Mouse (Mus musculus) urinary bladder, postnatal 14 days (tissue): Measurements from ENCODE around the gene Ptx4.
A peak's percentile ranks its signal among the peaks of the same experiment; 100 is the strongest.
"Not testable (repeated sequence)": the region's sequence is repeated elsewhere in the genome, so short reads cannot be mapped to it uniquely, and the experiment has no call there.

Experiments used
- DNase-seq: peaks from one replicate; pipeline ENCODE4 v3.0.0; 2021; ENCODE audit warnings: low spot score

Ptx4 gene

GRCm38 (mm10) chr17:25115664-25116432 is 4.7 kb upstream of the Ptx4 start, which contains the start of gene Telo2:
TSS of gene Telo2 (minus strand) at chr17:25115967.
- DNase-seq: peak; percentile 96

DNA sequence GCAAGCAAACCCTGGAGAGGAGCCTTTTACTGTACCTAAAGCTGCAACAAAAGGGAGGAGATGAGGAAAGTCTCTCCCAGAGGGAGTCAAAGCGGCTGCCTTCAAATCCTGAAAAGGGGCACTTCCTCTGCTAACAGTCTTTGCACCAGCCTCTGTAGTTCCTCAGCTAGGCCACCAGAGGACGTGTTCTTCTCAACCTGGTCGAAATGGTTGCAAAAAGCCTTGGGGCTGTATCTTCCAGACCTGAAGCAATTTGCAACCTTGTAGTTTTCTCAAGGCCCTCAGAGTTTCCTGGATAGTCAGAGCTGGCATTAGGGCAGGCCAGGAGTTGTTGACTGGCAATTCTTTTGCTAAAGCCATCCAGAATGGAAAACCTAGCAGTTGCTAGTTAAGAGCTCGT is 3.3 kb upstream of the Ptx4 start:
- peak; percentile 16 for DNase-seq

DNA sequence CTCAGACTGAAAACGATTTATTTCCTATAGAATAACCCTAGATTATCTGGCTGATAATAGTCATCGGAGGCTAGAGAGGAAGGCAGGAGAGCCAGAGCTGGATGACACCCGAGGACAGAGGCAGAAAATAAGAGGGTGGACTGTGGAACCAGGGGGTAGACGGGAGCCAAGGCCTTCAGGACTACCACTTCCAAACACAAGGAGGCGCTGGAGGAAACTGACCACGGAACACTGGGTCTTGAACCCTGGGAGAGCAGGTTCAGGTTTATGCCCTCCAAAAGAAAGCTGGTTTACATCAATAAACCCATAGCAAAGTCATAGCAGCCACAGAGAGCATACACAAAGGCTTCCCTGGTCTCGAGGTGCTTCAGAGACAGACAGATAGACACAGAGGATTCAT is 3.4 kb downstream of the Ptx4 start:
- peak; percentile 14 for DNase-seq

GRCm38 (mm10) chr17:25125442-25126060 is 5.0 kb downstream of the Ptx4 start:
- DNase-seq: not testable (repeated sequence)

DNA sequence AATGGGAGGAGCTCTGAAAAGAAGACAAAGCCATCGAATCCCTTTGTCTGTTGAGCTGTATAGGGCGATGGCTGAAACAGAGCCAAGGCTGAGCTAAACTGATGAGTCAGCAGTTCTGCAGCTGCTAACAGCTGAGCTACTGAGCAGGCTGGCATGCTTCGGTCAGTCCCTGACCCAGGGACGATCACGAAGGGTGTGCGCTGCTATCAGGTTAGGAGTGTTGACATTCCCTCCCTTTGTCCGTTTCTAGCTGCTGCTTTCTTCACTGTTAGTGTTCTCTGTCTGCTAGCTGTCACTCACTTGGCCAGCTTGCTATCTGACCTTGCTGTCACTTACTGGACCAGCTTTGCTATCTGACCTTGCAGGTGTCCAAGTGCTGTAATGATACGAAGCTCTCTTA is 6.5 kb downstream of the Ptx4 start:
- no peak for DNase-seq

- no peak for DNase-seq
Observed at GRCm38 (mm10) chr17:25127681-25128080, 7.1 kb downstream of the Ptx4 start.

- DNase-seq: no peak
Observed at GRCm38 (mm10) chr17:25130060-25130459, 9.5 kb downstream of the Ptx4 start.

DNA sequence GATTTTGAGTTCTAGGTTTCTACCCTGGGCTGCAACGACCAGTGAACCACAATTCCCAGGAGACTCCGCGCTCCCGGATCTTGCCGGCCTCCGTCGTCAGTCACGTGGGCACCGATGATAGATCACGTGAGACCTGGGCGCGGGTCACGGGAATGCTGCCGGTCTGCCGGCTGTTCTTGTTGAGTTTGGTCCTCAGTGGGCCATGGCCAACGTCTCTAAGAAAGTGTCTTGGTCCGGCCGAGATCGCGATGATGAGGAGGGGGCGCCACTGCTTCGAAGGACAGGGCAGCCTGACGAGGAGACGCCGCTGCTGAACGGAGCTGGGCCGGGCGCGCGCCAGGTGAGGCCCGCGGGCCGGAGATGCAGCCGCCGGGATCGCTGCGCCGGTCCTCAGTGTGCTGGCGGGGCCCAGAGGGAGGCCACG is 12.7 kb downstream of the Ptx4 start, which contains the start of gene Clcn7:
TSS of gene Clcn7 (plus strand) at position 117 of the 424 bp plus-strand sequence.
- DNase-seq: peak; percentile 93

DNA sequence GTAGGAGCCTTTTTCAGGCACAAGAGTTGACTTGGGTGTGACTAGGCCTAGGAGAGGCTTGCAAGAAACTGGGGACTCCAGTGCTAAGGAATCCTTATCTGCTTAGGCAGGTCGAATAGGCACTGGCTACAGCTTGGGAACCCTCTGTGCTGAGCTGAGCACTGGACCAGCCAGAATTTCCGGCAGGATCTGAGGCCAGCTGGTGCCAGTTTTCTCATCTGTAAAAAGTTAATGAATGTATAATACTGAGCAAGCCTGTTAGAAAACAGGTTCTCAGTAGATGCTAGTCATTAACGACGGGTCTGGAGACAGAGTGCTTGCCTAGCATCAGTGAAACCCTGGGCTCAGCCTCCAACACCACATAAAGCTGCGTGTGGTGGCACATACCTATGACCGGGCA is 15.1 kb downstream of the Ptx4 start:
- no peak for DNase-seq

GRCm38 (mm10) chr17:25138803-25139202 is 18.2 kb downstream of the Ptx4 start:
- no peak for DNase-seq

DNA sequence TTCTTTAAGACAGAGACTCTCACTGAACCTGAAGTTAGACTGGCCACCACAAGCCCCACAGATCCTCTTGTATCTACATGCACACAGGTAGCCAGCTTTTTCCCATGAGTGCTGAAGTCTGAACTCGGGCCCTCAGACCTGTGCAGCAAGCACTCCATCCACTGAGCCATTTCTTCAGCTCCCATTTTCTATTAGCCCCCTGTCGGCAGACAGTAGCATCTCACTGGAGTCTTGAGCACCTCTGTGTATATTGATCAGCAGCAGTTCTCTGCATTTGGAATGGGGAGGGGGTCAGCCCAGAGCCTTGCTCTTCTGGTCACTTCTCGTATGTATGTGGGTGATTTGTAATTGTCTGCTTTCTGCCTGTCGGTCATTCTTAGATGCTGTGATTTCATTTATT is 19.4 kb downstream of the Ptx4 start:
- no peak for DNase-seq

DNA sequence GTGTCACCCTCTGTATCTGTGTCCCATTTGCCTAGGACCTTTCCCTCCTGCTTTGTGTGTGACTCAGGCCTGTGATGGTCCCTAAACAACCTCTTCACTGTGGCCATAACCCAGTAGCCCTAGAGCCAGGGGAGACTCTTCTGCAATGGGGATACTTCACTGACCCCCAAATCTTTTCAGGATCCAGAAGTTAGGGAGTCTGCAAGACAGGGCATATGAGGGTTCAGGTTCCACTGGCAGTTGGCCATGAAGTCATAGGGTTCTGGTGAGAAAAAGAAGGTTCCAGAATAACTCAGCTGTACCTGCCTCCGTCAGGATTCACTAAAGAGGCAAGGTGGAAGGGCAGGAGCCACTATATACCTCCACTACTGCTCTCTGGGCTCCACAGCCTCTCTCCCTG is 41.6 kb downstream of the Ptx4 start, which contains the start of gene Ccdc154:
TSS of gene Ccdc154 (plus strand) at position 301 of the 400 bp plus-strand sequence.
- DNase-seq: no peak

- no peak for DNase-seq
Observed at GRCm38 (mm10) chr17:25163387-25163786, 42.8 kb downstream of the Ptx4 start.

DNA sequence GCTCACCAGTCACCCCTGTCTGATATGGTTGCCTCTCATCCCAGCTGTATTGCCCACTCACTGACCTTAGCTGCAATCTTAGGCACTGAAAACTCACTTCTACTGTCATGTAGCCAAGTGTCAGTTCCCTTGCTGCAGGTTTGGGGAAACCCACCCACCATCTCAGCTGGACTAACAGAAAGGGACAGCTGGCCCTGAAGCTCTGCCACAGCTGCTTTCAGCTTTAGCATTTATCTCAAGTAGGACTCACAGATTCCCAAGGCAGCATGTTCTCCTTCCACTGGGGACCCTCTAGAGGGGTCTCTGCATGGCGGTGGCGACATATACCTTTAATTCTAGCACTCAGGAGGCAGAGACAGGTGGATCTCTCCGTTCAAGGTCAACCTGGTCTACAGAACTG is 44.2 kb downstream of the Ptx4 start:
- DNase-seq: no peak

- no peak for DNase-seq
Observed at GRCm38 (mm10) chr17:25165970-25166671, 45.6 kb downstream of the Ptx4 start.

GRCm38 (mm10) chr17:25169706-25170105 is 49.1 kb downstream of the Ptx4 start:
- DNase-seq: no peak

- DNase-seq: no peak
Observed at GRCm38 (mm10) chr17:25172558-25172957, 52.0 kb downstream of the Ptx4 start.
